Mouse (Mus musculus) stomach, adult 2 months (tissue): ENCODE data around the gene Eef1akmt3. TPM values are rescaled to one million over a fixed set of nuclear protein-coding genes. Genes with fewer than 3 reads are reported as not detected.

ENCODE experiments used
- polyA plus RNA-seq: library from polyadenylated mRNA; depleted of rRNA; stranded (reverse); fragments of >200 nt; gene quantifications from 2 replicates; pipeline ENCODE4 v1.2.3, GENCODE M21; 2012; rRNA removed

Eef1akmt3 gene
- polyA plus RNA-seq: 1.1 and 1.4 TPM in 2 replicates

GRCm38 (mm10) chr10:127041274-127041766 lies at the start of gene Eef1akmt3, which contains the start of gene Mettl1:
Eef1akmt3 (minus strand) TSS chr10:127041513.
Mettl1 (plus strand) TSS chr10:127041414.

GRCm38 (mm10) chr10:127075080-127075479 lies 33.8 kb upstream of the Eef1akmt3 start, which contains the start of gene Agap2:
Agap2 (plus strand) TSS chr10:127075284.

GRCm38 (mm10) chr10:127070190-127071121 lies 29.1 kb upstream of the Eef1akmt3 start, which contains the start of gene Tspan31:
Tspan31 (minus strand) TSS chr10:127070264.

GRCm38 (mm10) chr10:127063239-127063872 lies 22.0 kb upstream of the Eef1akmt3 start, which contains the start of gene Cdk4:
Cdk4 (plus strand) TSS chr10:127063534.

GRCm38 (mm10) chr10:127059968-127060916 lies 18.9 kb upstream of the Eef1akmt3 start, which contains the start of gene March9:
March9 (minus strand) TSS chr10:127060184.

GRCm38 (mm10) chr10:127047954-127048353 lies 6.6 kb upstream of the Eef1akmt3 start, which contains the start of gene Cyp27b1:
Cyp27b1 (plus strand) TSS chr10:127048250.

GRCm38 (mm10) chr10:127030336-127031296 lies 10.7 kb downstream of the Eef1akmt3 start, which contains the start of gene Tsfm:
Tsfm (minus strand) TSS chr10:127030840.

GRCm38 (mm10) chr10:127000529-127000928 lies 40.8 kb downstream of the Eef1akmt3 start, which contains the start of gene Avil:
Avil (plus strand) TSS chr10:127000709.

Other genes starting within 250 kb of the Eef1akmt3 start
- gene Atp23, start 140.2 kb downstream of the Eef1akmt3 start, polyA plus RNA-seq: 3.1 and 3.2 TPM in 2 replicates
- gene Ctdsp2, start 62.8 kb downstream of the Eef1akmt3 start, polyA plus RNA-seq: 41.0 and 43.8 TPM in 2 replicates
- 17.5 and 21.4 TPM in 2 replicates for gene Avil, start 40.8 kb downstream of the Eef1akmt3 start, polyA plus RNA-seq
- 21.3 and 39.8 TPM in 2 replicates for gene Tsfm, start 10.7 kb downstream of the Eef1akmt3 start, polyA plus RNA-seq
- gene Mettl1, start 99 bp downstream of the Eef1akmt3 start, polyA plus RNA-seq: 9.2 and 10.7 TPM in 2 replicates
- 0.66 and 1.2 TPM in 2 replicates for gene Cyp27b1, start 6.7 kb upstream of the Eef1akmt3 start, polyA plus RNA-seq
- gene March9, start 18.7 kb upstream of the Eef1akmt3 start, polyA plus RNA-seq: 5.7 and 8.0 TPM in 2 replicates
- 47.5 and 59.4 TPM in 2 replicates for gene Cdk4, start 22.0 kb upstream of the Eef1akmt3 start, polyA plus RNA-seq
- 22.0 and 25.4 TPM in 2 replicates for gene Tspan31, start 28.8 kb upstream of the Eef1akmt3 start, polyA plus RNA-seq
- 2.3 and 3.5 TPM in 2 replicates for gene Agap2, start 33.8 kb upstream of the Eef1akmt3 start, polyA plus RNA-seq
- gene Os9, start 79.6 kb upstream of the Eef1akmt3 start, polyA plus RNA-seq: 44.9 and 55.6 TPM in 2 replicates
- 169 and 171 TPM in 2 replicates for gene B4galnt1, start 123.7 kb upstream of the Eef1akmt3 start, polyA plus RNA-seq
- 0.96 and 2.6 TPM in 2 replicates for gene Slc26a10, start 139.1 kb upstream of the Eef1akmt3 start, polyA plus RNA-seq
- gene Arhgef25, start 148.6 kb upstream of the Eef1akmt3 start, polyA plus RNA-seq: 25.7 and 29.5 TPM in 2 replicates
- gene Dtx3, start 154.2 kb upstream of the Eef1akmt3 start, polyA plus RNA-seq: 49.2 and 63.1 TPM in 2 replicates
- 16.3 and 17.7 TPM in 2 replicates for gene Pip4k2c, start 170.1 kb upstream of the Eef1akmt3 start, polyA plus RNA-seq
- 1.4 and 3.6 TPM in 2 replicates for gene Kif5a, start 221.8 kb upstream of the Eef1akmt3 start, polyA plus RNA-seq
- gene Dctn2, start 224.9 kb upstream of the Eef1akmt3 start, polyA plus RNA-seq: 108 and 112 TPM in 2 replicates
- gene Mbd6, start 247.5 kb upstream of the Eef1akmt3 start, polyA plus RNA-seq: 35.2 and 37.4 TPM in 2 replicates